Mouse (Mus musculus): ENCODE results near the gene Traf7. TPM values are rescaled to one million over a fixed set of nuclear protein-coding genes. Genes with fewer than 3 reads are reported as not detected.

Traf7 gene
- 100 to 1,000 TPM; 130 to 144 TPM for total RNA-seq (2023)

GRCm38 (mm10) chr17:24527723-24528559 is at the start of gene Traf7:
TSS of gene Traf7 (minus strand) at chr17:24527938.

GRCm38 (mm10) chr17:24549618-24550415 is 22.1 kb upstream of the Traf7 start, which contains the start of gene Pkd1:
TSS of gene Pkd1 (plus strand) at chr17:24549834.

GRCm38 (mm10) chr17:24534160-24534718 is 6.5 kb upstream of the Traf7 start, which contains the start of gene Rab26:
TSS of gene Rab26 (minus strand) at chr17:24534210.

GRCm38 (mm10) chr17:24488186-24488661 is 39.5 kb downstream of the Traf7 start, which contains the start of gene Caskin1:
TSS of gene Caskin1 (plus strand) at chr17:24488601.

GRCm38 (mm10) chr17:24478663-24479380 is 48.9 kb downstream of the Traf7 start, which contains the start of gene Mlst8:
TSS of gene Mlst8 (minus strand) at chr17:24479078.

GRCm38 (mm10) chr17:24473612-24474275 is 54.0 kb downstream of the Traf7 start, which contains the start of gene Bricd5:
TSS of gene Bricd5 (plus strand) at chr17:24473884.

GRCm38 (mm10) chr17:24469910-24470602 is 57.7 kb downstream of the Traf7 start, which contains the start of the genes E4f1 and Pgp:
TSS of gene E4f1 (minus strand) at chr17:24470313.
TSS of gene Pgp (plus strand) at chr17:24470392.

Other genes starting within 250 kb of the Traf7 start
- under 1 TPM in 1 of 2 experiments, not detected in 1; 0.31 TPM for gene Abca17, start 176.9 kb downstream of the Traf7 start, total RNA-seq (2023)
- gene Abca3, start 176.0 kb downstream of the Traf7 start, total RNA-seq (2023): 10 to 100 TPM; 42.7 to 46.0 TPM
- 10 to 100 TPM; 65.6 to 72.3 TPM for gene Rnps1, start 113.4 kb downstream of the Traf7 start, total RNA-seq (2023)
- 10 to 100 TPM; 11.3 to 16.4 TPM for gene Eci1, start 101.3 kb downstream of the Traf7 start, total RNA-seq (2023)
- 1 to 10 TPM; 2.8 to 3.4 TPM for gene Dnase1l2, start 84.8 kb downstream of the Traf7 start, total RNA-seq (2023)
- gene E4f1, start 57.6 kb downstream of the Traf7 start, total RNA-seq (2023): 10 to 100 TPM; 35.8 to 38.2 TPM
- gene Pgp, start 57.5 kb downstream of the Traf7 start, total RNA-seq (2023): 10 to 100 TPM; 29.7 to 33.2 TPM
- gene Bricd5, start 54.1 kb downstream of the Traf7 start, total RNA-seq (2023): under 1 TPM in 1 of 2 experiments, not detected in 1; 0.35 TPM
- 10 to 100 TPM; 46.7 to 47.8 TPM for gene Mlst8, start 48.9 kb downstream of the Traf7 start, total RNA-seq (2023)
- gene Caskin1, start 39.3 kb downstream of the Traf7 start, total RNA-seq (2023): not detected
- 1 to 10 TPM in 1 of 2 experiments, under 1 TPM in 1; 0.42 to 1.2 TPM for gene Rab26, start 6.3 kb upstream of the Traf7 start, total RNA-seq (2023)
- 10 to 100 TPM; 18.7 TPM for gene Pkd1, start 21.9 kb upstream of the Traf7 start, total RNA-seq (2023)
- 10 to 100 TPM; 40.6 to 46.9 TPM for gene Tsc2, start 104.7 kb upstream of the Traf7 start, total RNA-seq (2023)
- gene Nthl1, start 104.7 kb upstream of the Traf7 start, total RNA-seq (2023): 1 to 10 TPM; 1.0 to 3.5 TPM
- gene Slc9a3r2, start 122.4 kb upstream of the Traf7 start, total RNA-seq (2023): 1 to 10 TPM; 2.0 to 2.9 TPM
- gene Npw, start 130.5 kb upstream of the Traf7 start, total RNA-seq (2023): not detected
- 10 to 100 TPM; 26.5 to 28.8 TPM for gene Zfp598, start 141.7 kb upstream of the Traf7 start, total RNA-seq (2023)
- under 1 TPM in 1 of 2 experiments, not detected in 1; 0.20 TPM for gene Syngr3, start 162.0 kb upstream of the Traf7 start, total RNA-seq (2023)
- 1 to 10 TPM; 7.9 to 9.0 TPM for gene Gfer, start 168.2 kb upstream of the Traf7 start, total RNA-seq (2023)
- gene Noxo1, start 168.3 kb upstream of the Traf7 start, total RNA-seq (2023): 1 to 10 TPM; 1.8 to 2.2 TPM
- 10 to 100 TPM; 12.1 to 16.7 TPM for gene Tbl3, start 179.7 kb upstream of the Traf7 start, total RNA-seq (2023)
- gene Rnf151, start 190.1 kb upstream of the Traf7 start, total RNA-seq (2023): not detected
- 100 to 1,000 TPM; 644 to 709 TPM for gene Rps2, start 190.2 kb upstream of the Traf7 start, total RNA-seq (2023)
- gene Ndufb10, start 196.5 kb upstream of the Traf7 start, total RNA-seq (2023): 10 to 100 TPM; 71.6 to 74.1 TPM
- gene Rpl3l, start 199.9 kb upstream of the Traf7 start, total RNA-seq (2023): 1 to 10 TPM; 1.0 to 1.2 TPM
- 1,000 to 10,000 TPM; 1,053 to 1,152 TPM for gene Msrb1, start 208.7 kb upstream of the Traf7 start, total RNA-seq (2023)
- gene Hs3st6, start 225.1 kb upstream of the Traf7 start, total RNA-seq (2023): under 1 TPM in 1 of 2 experiments, not detected in 1; 0.66 TPM

All from neutrophil, adult 83 days (primary cell).